Mouse (Mus musculus) brown adipose tissue, adult 24 weeks (tissue): ENCODE results near the gene Dnajc6. TPM values are rescaled to one million over a fixed set of nuclear protein-coding genes. Genes with fewer than 3 reads are reported as not detected.

ENCODE experiments used
- H3K27ac ChIP-seq: fragments of 200-500 bp; replicated peaks from 2 replicates; pipeline ENCODE4 v1.5.1; 2012; ENCODE audit warnings: low read depth, mild to moderate bottlenecking, low read length
- H3K4me1 ChIP-seq: fragments of 200-500 bp; 2 replicates; pipeline ENCODE4 v1.6.1; 2012; ENCODE audit warnings: low read length, mixed read lengths; ENCODE audit not compliant: control insufficient read depth, insufficient read depth, insufficient read length
- H3K4me3 ChIP-seq: fragments of 200-500 bp; 2 replicates; pipeline ENCODE4 v1.5.1; 2012; ENCODE audit warnings: low read depth, mild to moderate bottlenecking, low read length, moderate library complexity; ENCODE audit not compliant: insufficient read depth
- polyA plus RNA-seq: library from polyadenylated mRNA; stranded (reverse); fragments of >200 nt; gene quantifications from 2 replicates; pipeline ENCODE4 v1.2.4, GENCODE M21; 2012; ENCODE audit not compliant: missing spikeins, insufficient read depth, insufficient read length

Dnajc6 gene
- polyA plus RNA-seq, 1 experiment: not detected

GRCm38 (mm10) chr4:101578720-101579119, 82.3 kb downstream of the Dnajc6 start:
- Histone ChIP-seq H3K27ac (no peak overlapping the region), H3K4me1 (no peaks in the 10 kb centered on the region), H3K4me3 (no peak overlapping the region)

- Histone ChIP-seq H3K4me1 (no peaks in the 10 kb centered on the region), H3K27ac (no peak overlapping the region), H3K4me3 (no peak overlapping the region)
Measured at GRCm38 (mm10) chr4:101579517-101579916, 83.1 kb downstream of the Dnajc6 start.

- Histone ChIP-seq H3K4me3 (no peak overlapping the region), H3K27ac (no peak overlapping the region), H3K4me1 (no peaks in the 10 kb centered on the region)
Measured at GRCm38 (mm10) chr4:101581156-101581555, 84.7 kb downstream of the Dnajc6 start.

GRCm38 (mm10) chr4:101582882-101583281, 86.4 kb downstream of the Dnajc6 start:
- no peak overlapping the region for H3K4me3 ChIP-seq
- H3K27ac ChIP-seq: no peak overlapping the region
- no peaks in the 10 kb centered on the region for H3K4me1 ChIP-seq

GRCm38 (mm10) chr4:101584524-101585454, 88.3 kb downstream of the Dnajc6 start:
- no peak overlapping the region for H3K4me3 ChIP-seq
- H3K4me1 ChIP-seq: no peaks in the 10 kb centered on the region
- H3K27ac ChIP-seq: no peak overlapping the region

GRCm38 (mm10) chr4:101585455-101586184, 89.2 kb downstream of the Dnajc6 start:
- no peaks in the 10 kb centered on the region for H3K4me1 ChIP-seq
- H3K4me3 ChIP-seq: no peak overlapping the region
- H3K27ac ChIP-seq: no peak overlapping the region

GRCm38 (mm10) chr4:101588932-101589331, 92.5 kb downstream of the Dnajc6 start:
- H3K4me3 ChIP-seq: no peak overlapping the region
- no peak overlapping the region for H3K27ac ChIP-seq
- no peaks in the 10 kb centered on the region for H3K4me1 ChIP-seq

GRCm38 (mm10) chr4:101589771-101590170, 93.3 kb downstream of the Dnajc6 start:
- H3K4me3 ChIP-seq: no peak overlapping the region
- H3K4me1 ChIP-seq: no peaks in the 10 kb centered on the region
- no peak overlapping the region for H3K27ac ChIP-seq

- H3K4me3 ChIP-seq: no peak overlapping the region
- no peak overlapping the region for H3K27ac ChIP-seq
- no peaks in the 10 kb centered on the region for H3K4me1 ChIP-seq
Measured at GRCm38 (mm10) chr4:101591400-101591799, 95.0 kb downstream of the Dnajc6 start.

- H3K27ac ChIP-seq: no peak overlapping the region
- H3K4me1 ChIP-seq: no peaks in the 10 kb centered on the region
- no peak overlapping the region for H3K4me3 ChIP-seq
Measured at GRCm38 (mm10) chr4:101592466-101592865, 96.0 kb downstream of the Dnajc6 start.

- no peak overlapping the region for H3K27ac ChIP-seq
- no peaks in the 10 kb centered on the region for H3K4me1 ChIP-seq
- no peak overlapping the region for H3K4me3 ChIP-seq
Measured at GRCm38 (mm10) chr4:101601758-101602157, 105.3 kb downstream of the Dnajc6 start.

- Histone ChIP-seq H3K4me1 (no peaks in the 10 kb centered on the region), H3K4me3 (no peak overlapping the region), H3K27ac (no peak overlapping the region)
Measured at GRCm38 (mm10) chr4:101603635-101604034, 107.2 kb downstream of the Dnajc6 start.

- Histone ChIP-seq H3K4me1 (no peaks in the 10 kb centered on the region), H3K4me3 (no peak overlapping the region), H3K27ac (no peak overlapping the region)
Measured at GRCm38 (mm10) chr4:101616520-101616919, 120.1 kb downstream of the Dnajc6 start.

GRCm38 (mm10) chr4:101617742-101618141, 121.3 kb downstream of the Dnajc6 start:
- no peak overlapping the region for H3K27ac ChIP-seq
- H3K4me3 ChIP-seq: no peak overlapping the region
- no peaks in the 10 kb centered on the region for H3K4me1 ChIP-seq

- no peak overlapping the region for H3K27ac ChIP-seq
- no peak overlapping the region for H3K4me3 ChIP-seq
- H3K4me1 ChIP-seq: no peaks in the 10 kb centered on the region
Measured at GRCm38 (mm10) chr4:101620206-101620605, 123.8 kb downstream of the Dnajc6 start.
